Mouse (Mus musculus): ENCODE measurements around the gene Nipsnap1.

DNA sequence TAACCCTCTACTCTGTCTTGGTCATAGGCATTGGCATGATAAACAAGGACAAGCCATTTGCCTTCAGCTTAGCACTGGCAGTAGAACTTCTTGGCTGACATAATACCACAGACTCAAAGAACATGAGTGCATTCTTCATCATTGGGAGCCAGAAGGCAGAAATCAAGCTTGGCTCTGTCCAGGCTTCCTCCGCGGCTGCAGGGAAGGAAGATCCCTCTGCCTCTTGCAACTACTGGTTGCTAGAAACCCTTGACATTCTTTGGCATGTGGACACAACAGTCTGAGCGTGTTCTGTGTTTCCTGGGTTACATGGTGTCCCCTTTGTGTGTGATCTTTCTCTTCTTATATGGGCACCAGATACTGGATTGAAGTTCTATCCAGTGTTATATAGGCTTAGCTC lies 13.2 kb downstream of the Nipsnap1 start:
- no peak for TF ChIP-seq CTCF (IDR thresholded peaks at IDR 0.05 in 2 of 3, conservative IDR thresholded peaks at IDR 0.05 in 1 of 3; ENCODE audit: control insufficient read depth in 1 of 3, insufficient read depth in 1 of 3, low read depth in 2 of 3, low read length in 3 of 3, poor library complexity in 1 of 3, severe bottlenecking in 1 of 3)
- TF ChIP-seq POLR2AphosphoS2 (IDR thresholded peaks at IDR 0.05; ENCODE audit: low read length): no peak
- no peak for TF ChIP-seq POLR2A (IDR thresholded peaks at IDR 0.05; ENCODE audit: control insufficient read depth in 1 of 2, insufficient read depth in 1 of 2, low read depth in 1 of 2, low read length in 2 of 2, poor library complexity in 1 of 2)
- TF ChIP-seq TCF12 (IDR thresholded peaks at IDR 0.05; ENCODE audit: low read depth, low read length): no peak
- no peak for TF ChIP-seq ZC3H11A (IDR thresholded peaks at IDR 0.05; ENCODE audit: low read depth, low read length)
- no peak for TF ChIP-seq USF1 (IDR thresholded peaks at IDR 0.05; ENCODE audit: low read depth, low read length)
- no peak for TF ChIP-seq GATA1 (IDR thresholded peaks at IDR 0.05; ENCODE audit: low read depth, low read length)
